Mouse (Mus musculus) small intestine, adult 2 months (tissue): ENCODE results near the gene Alk.

Experiments used
- CTCF ChIP-seq: fragments of 200-500 bp; IDR thresholded peaks from 2 replicates; pipeline ENCODE4 v1.5.1; 2012; ENCODE audit warnings: low read depth, mild to moderate bottlenecking, control low read depth, inconsistent platforms, low read length, moderate library complexity, mixed read lengths; ENCODE audit not compliant: insufficient replicate concordance, insufficient read length; ENCODE audit errors: extremely low read depth
- POLR2A ChIP-seq: fragments of 200-500 bp; IDR thresholded peaks from 2 replicates; pipeline ENCODE4 v1.6.1; 2012; ENCODE audit warnings: low read depth, mild to moderate bottlenecking, control low read depth, inconsistent platforms, low read length, moderate library complexity

GRCm38 (mm10) chr17:72274205-72274604, 330.2 kb downstream of the Alk start:
- no peak for TF ChIP-seq CTCF
- TF ChIP-seq POLR2A: no peak
